Comparison of ENCODE assay signal across 23 mouse cellular contexts in the genomic region with DNA sequence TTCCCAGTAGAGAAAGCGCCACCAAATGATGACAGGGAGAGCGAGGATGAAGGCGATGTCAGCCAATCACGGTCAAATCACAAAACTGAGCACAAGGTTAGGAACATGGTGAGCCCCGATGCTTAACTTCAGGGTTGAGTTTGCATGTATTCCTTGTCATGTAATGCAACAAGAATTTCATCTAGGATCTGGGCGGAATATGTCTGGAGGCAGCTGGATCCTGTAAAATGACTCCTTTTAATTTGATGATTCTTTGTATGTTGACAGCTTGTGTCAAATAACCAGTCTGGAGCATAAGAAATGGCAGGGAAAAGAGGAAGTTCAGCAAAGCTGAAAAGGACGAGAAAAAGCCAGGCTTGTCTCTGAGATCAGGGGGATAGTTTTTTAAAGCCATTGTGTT.
DNase-seq lines count a peak whose midpoint lies in the region; ATAC-seq and TF ChIP-seq lines count a peak whose summit lies in the region.
"Had no signal": no experiment of that assay in that cellular context is flagged by ENCODE, and none has a peak within 500 bp of the region (broad histone marks: within the 10 kb centered on the region; RNA-seq: fewer than 3 reads in every experiment).

No protein-coding gene starts in this region.

- peak; percentile 39 to 46 for DNase-seq in adrenal gland, adult (ENCODE audit: inconsistent age in 2 of 2, low spot score in 1 of 2)
- no peak for DNase-seq in adrenal gland, postnatal 4 days (ENCODE audit: low spot score in 2 of 2)
- peak; percentile 1 for DNase-seq in embryonic facial prominence, embryonic 14.5 days (ENCODE audit: low spot score)
- DNase-seq in embryonic facial prominence, embryonic 10.5 days (ENCODE audit: low spot score), result no peak
- no peak for DNase-seq in lung, adult 18-20 months
- DNase-seq in stomach, postnatal 0 days (ENCODE audit: low spot score), result no peak
- DNase-seq: B cell, adult 2 months; cerebellum, adult 11 months; cerebellum, adult 8-10 months; cerebellum, postnatal 14 days; gastrocnemius, postnatal 14 days; heart, adult 2 months; heart, postnatal 14 days had no signal

- no peaks in the 10 kb centered on the region for H3K4me1 ChIP-seq in embryonic facial prominence, embryonic 14.5 days (ENCODE audit: control insufficient read depth, insufficient read depth, low read length)
- no peaks in the 10 kb centered on the region for H3K4me1 ChIP-seq in embryonic facial prominence, embryonic 10.5 days
- H3K4me1 ChIP-seq in lung, embryonic 16.5 days (replicated peaks; ENCODE audit: control insufficient read depth, insufficient read depth, low read length), result peaks cover 2% of the 10 kb centered on the region; the same call in 1 of the 2 replicates
- H3K4me1 ChIP-seq in stomach, embryonic 14.5 days (ENCODE audit: control insufficient read depth, insufficient read depth, low read length), result no peaks in the 10 kb centered on the region; the same call in 1 of the 2 replicates
- no peaks in the 10 kb centered on the region for H3K4me1 ChIP-seq in stomach, postnatal 0 days (replicated peaks; ENCODE audit: control insufficient read depth, insufficient read depth)
- H3K4me1 ChIP-seq: embryonic facial prominence, embryonic 13.5 days; heart, embryonic 15.5 days had no signal

- H3K27me3 ChIP-seq in embryonic facial prominence, embryonic 14.5 days (replicated peaks; ENCODE audit: control insufficient read depth, insufficient read depth, low read length), result no peaks in the 10 kb centered on the region
- no peaks in the 10 kb centered on the region for H3K27me3 ChIP-seq in embryonic facial prominence, embryonic 10.5 days (replicated peaks; ENCODE audit: low read depth, poor library complexity, severe bottlenecking)
- H3K27me3 ChIP-seq in lung, embryonic 16.5 days (ENCODE audit: control insufficient read depth, insufficient read depth, low read depth, low read length), result no peaks in the 10 kb centered on the region
- H3K27me3 ChIP-seq in stomach, embryonic 14.5 days (ENCODE audit: control insufficient read depth, insufficient read depth, low read length), result no peaks in the 10 kb centered on the region
- H3K27me3 ChIP-seq in stomach, postnatal 0 days (ENCODE audit: control insufficient read depth, insufficient read depth, low read length), result no peaks in the 10 kb centered on the region
- H3K27me3 ChIP-seq: embryonic facial prominence, embryonic 13.5 days; heart, embryonic 15.5 days; hindbrain, embryonic 13.5 days had no signal

- H3K4me3 ChIP-seq in embryonic facial prominence, embryonic 14.5 days (ENCODE audit: low read depth, low read length), result no peak overlapping the region
- no peak overlapping the region for H3K4me3 ChIP-seq in embryonic facial prominence, embryonic 10.5 days
- H3K4me3 ChIP-seq in lung, embryonic 16.5 days (ENCODE audit: low read length), result no peak overlapping the region
- no peak overlapping the region for H3K4me3 ChIP-seq in stomach, embryonic 14.5 days (ENCODE audit: low read depth, low read length)
- no peak overlapping the region for H3K4me3 ChIP-seq in stomach, postnatal 0 days (ENCODE audit: low read depth, low read length)
- H3K4me3 ChIP-seq: embryonic facial prominence, embryonic 13.5 days; heart, adult 2 months; heart, embryonic 15.5 days; hindbrain, embryonic 13.5 days had no signal

- WGBS in embryonic facial prominence, embryonic 14.5 days, result 63% methylated on average over 7 of the region's 7 CpGs
- WGBS in embryonic facial prominence, embryonic 10.5 days, result 87% methylated on average over 7 of the region's 7 CpGs
- 49% methylated on average over 7 of the region's 7 CpGs for WGBS in lung, embryonic 16.5 days
- 45% methylated on average over 7 of the region's 7 CpGs for WGBS in stomach, embryonic 14.5 days
- WGBS in stomach, postnatal 0 days, result 53% methylated on average over 7 of the region's 7 CpGs

- TF ChIP-seq EP300 in stomach, postnatal 0 days (optimal IDR thresholded peaks at IDR 0.05), result no peak

- H3K27ac ChIP-seq in embryonic facial prominence, embryonic 14.5 days (replicated peaks; ENCODE audit: low read depth, low read length), result no peak overlapping the region
- H3K27ac ChIP-seq in embryonic facial prominence, embryonic 10.5 days (replicated peaks), result no peak overlapping the region
- no peak overlapping the region for H3K27ac ChIP-seq in lung, embryonic 16.5 days (ENCODE audit: low read length)
- H3K27ac ChIP-seq in stomach, embryonic 14.5 days (ENCODE audit: low read length), result 0 out of 2 replicates have a peak overlapping the region, but pooled peaks have one; percentile 7
- no peak overlapping the region for H3K27ac ChIP-seq in stomach, postnatal 0 days (replicated peaks)
- H3K27ac ChIP-seq: embryonic facial prominence, embryonic 13.5 days; heart, adult 2 months; heart, embryonic 15.5 days; hindbrain, embryonic 13.5 days; hindbrain, postnatal 0 days had no signal

- no peak for TF ChIP-seq CTCF in stomach, postnatal 0 days (IDR thresholded peaks at IDR 0.05; ENCODE audit: low read depth)

- no peak overlapping the region for H3K9ac ChIP-seq in embryonic facial prominence, embryonic 14.5 days (ENCODE audit: low read depth, low read length)
- no peak overlapping the region for H3K9ac ChIP-seq in lung, embryonic 16.5 days (ENCODE audit: low read length)
- no peak overlapping the region; the same call in 1 of the 2 replicates for H3K9ac ChIP-seq in stomach, embryonic 14.5 days (replicated peaks; ENCODE audit: low read depth, low read length)
- H3K9ac ChIP-seq in stomach, postnatal 0 days (ENCODE audit: low read length), result no peak overlapping the region
- H3K9ac ChIP-seq: embryonic facial prominence, embryonic 13.5 days; heart, embryonic 15.5 days; hindbrain, embryonic 13.5 days had no signal

- no peaks in the 10 kb centered on the region for H3K36me3 ChIP-seq in embryonic facial prominence, embryonic 14.5 days (ENCODE audit: control insufficient read depth, insufficient read depth, low read length)
- no peaks in the 10 kb centered on the region for H3K36me3 ChIP-seq in embryonic facial prominence, embryonic 10.5 days (replicated peaks)
- no peaks in the 10 kb centered on the region for H3K36me3 ChIP-seq in lung, embryonic 16.5 days (ENCODE audit: control insufficient read depth, insufficient read depth, low read length)
- H3K36me3 ChIP-seq in stomach, embryonic 14.5 days (ENCODE audit: control insufficient read depth, insufficient read depth, low read length), result no peaks in the 10 kb centered on the region
- H3K36me3 ChIP-seq in stomach, postnatal 0 days (ENCODE audit: control insufficient read depth, insufficient read depth, low read length), result no peaks in the 10 kb centered on the region
- H3K36me3 ChIP-seq: embryonic facial prominence, embryonic 13.5 days; G1E; heart, embryonic 15.5 days; hindbrain, embryonic 13.5 days had no signal

- H3K4me2 ChIP-seq in embryonic facial prominence, embryonic 14.5 days (ENCODE audit: low read depth, low read length), result no peak overlapping the region
- H3K4me2 ChIP-seq in lung, embryonic 16.5 days (ENCODE audit: low read depth, low read length), result no peak overlapping the region
- no peak overlapping the region for H3K4me2 ChIP-seq in stomach, embryonic 14.5 days (replicated peaks; ENCODE audit: low read depth, low read length)
- H3K4me2 ChIP-seq in stomach, postnatal 0 days (replicated peaks; ENCODE audit: low read depth), result no peak overlapping the region
- H3K4me2 ChIP-seq: embryonic facial prominence, embryonic 13.5 days; heart, embryonic 11.5 days; heart, embryonic 15.5 days; hindbrain, embryonic 13.5 days had no signal

- H3K9me3 ChIP-seq in embryonic facial prominence, embryonic 14.5 days (ENCODE audit: control insufficient read depth, low read length), result no peaks in the 10 kb centered on the region
- no peaks in the 10 kb centered on the region for H3K9me3 ChIP-seq in embryonic facial prominence, embryonic 10.5 days
- no peaks in the 10 kb centered on the region for H3K9me3 ChIP-seq in lung, embryonic 16.5 days (ENCODE audit: control insufficient read depth, low read length)
- H3K9me3 ChIP-seq in stomach, embryonic 14.5 days (ENCODE audit: control insufficient read depth, low read depth, low read length), result no peaks in the 10 kb centered on the region
- H3K9me3 ChIP-seq in stomach, postnatal 0 days (ENCODE audit: control insufficient read depth, low read length), result no peaks in the 10 kb centered on the region
- H3K9me3 ChIP-seq: embryonic facial prominence, embryonic 13.5 days; G1E; heart, embryonic 15.5 days; hindbrain, embryonic 13.5 days had no signal

- no peak for ATAC-seq in embryonic facial prominence, embryonic 14.5 days (ENCODE audit: low read depth)
- peak; percentile 60; the same call in 1 of the 2 replicates for ATAC-seq in lung, embryonic 16.5 days (ENCODE audit: low read depth)
- ATAC-seq in stomach, embryonic 14.5 days (ENCODE audit: insufficient number of reproducible peaks, insufficient read depth, low FRiP score, low read depth), result no peak; the same call in 1 of the 2 replicates
- ATAC-seq in stomach, postnatal 0 days (ENCODE audit: low FRiP score, low TSS enrichment), result no peak
- ATAC-seq: CD4-positive, CD25-positive, alpha-beta regulatory T cell, adult 4 months; forebrain, embryonic 14.5 days; hindbrain, postnatal 0 days had no signal

Comparison
In these comparisons a context has a peak if more than half of its experiments do, and no peak if none do; other contexts are left out.
1. DNase-seq: peak in adrenal gland, adult (2 of 2) and embryonic facial prominence, embryonic 14.5 days (single experiment); none in adrenal gland, postnatal 4 days (0 of 2), embryonic facial prominence, embryonic 10.5 days (single experiment), lung, adult 18-20 months (0 of 2) and stomach, postnatal 0 days (single experiment).